Mouse (Mus musculus): Measurements from ENCODE around the gene Vamp2.

Vamp2 gene

GRCm38 (mm10) chr11:69064259-69065133 is 23.8 kb upstream of the Vamp2 start:
- DNase-seq: no peak

- DNase-seq: no peak
Observed at GRCm38 (mm10) chr11:69065394-69065925, 22.8 kb upstream of the Vamp2 start.

- DNase-seq: no peak
Observed at GRCm38 (mm10) chr11:69066163-69066861, 22.0 kb upstream of the Vamp2 start.

- DNase-seq: peak; percentile 94
Observed at GRCm38 (mm10) chr11:69066956-69067355, 21.3 kb upstream of the Vamp2 start.

GRCm38 (mm10) chr11:69067601-69068000 is 20.7 kb upstream of the Vamp2 start:
- DNase-seq: peak; percentile 59

GRCm38 (mm10) chr11:69070093-69070492 is 18.2 kb upstream of the Vamp2 start:
- DNase-seq: peak; percentile 32

- DNase-seq: peak; percentile 96
Observed at GRCm38 (mm10) chr11:69070590-69071222, 17.6 kb upstream of the Vamp2 start, which contains the start of gene Tmem107. Tmem107 (plus strand) TSS chr11:69070806.

- no peak for DNase-seq
Observed at GRCm38 (mm10) chr11:69071262-69071661, 17.0 kb upstream of the Vamp2 start.

GRCm38 (mm10) chr11:69072234-69072633 is 16.1 kb upstream of the Vamp2 start:
- no peak for DNase-seq

- no peak for DNase-seq
Observed at GRCm38 (mm10) chr11:69072666-69073064, 15.6 kb upstream of the Vamp2 start.

GRCm38 (mm10) chr11:69073065-69073888 is 15.0 kb upstream of the Vamp2 start:
- peak; percentile 93 for DNase-seq

- DNase-seq: no peak
Observed at GRCm38 (mm10) chr11:69073951-69074775, 14.1 kb upstream of the Vamp2 start.

- DNase-seq: no peak
Observed at GRCm38 (mm10) chr11:69074776-69075069, 13.6 kb upstream of the Vamp2 start.

GRCm38 (mm10) chr11:69075764-69076479 is 12.4 kb upstream of the Vamp2 start:
- DNase-seq: no peak

- no peak for DNase-seq
Observed at GRCm38 (mm10) chr11:69076572-69076971, 11.7 kb upstream of the Vamp2 start.

- no peak for DNase-seq
Observed at GRCm38 (mm10) chr11:69077316-69077715, 11.0 kb upstream of the Vamp2 start.

GRCm38 (mm10) chr11:69078041-69078440 is 10.2 kb upstream of the Vamp2 start:
- no peak for DNase-seq

GRCm38 (mm10) chr11:69078805-69079438 is 9.4 kb upstream of the Vamp2 start:
- no peak for DNase-seq

- no peak for DNase-seq
Observed at GRCm38 (mm10) chr11:69080102-69080854, 8.0 kb upstream of the Vamp2 start.

GRCm38 (mm10) chr11:69080855-69081222 is 7.5 kb upstream of the Vamp2 start:
- DNase-seq: no peak
